Mouse (Mus musculus): ENCODE data around the gene Adgrg5. TPM values are rescaled to one million over a fixed set of nuclear protein-coding genes. Genes with fewer than 3 reads are reported as not detected.
A peak's percentile ranks its signal among the peaks of the same experiment; 100 is the strongest.

Adgrg5 gene
- total RNA-seq, 2 experiments from 2014 or later: 0.18 to 0.55 TPM

DNA sequence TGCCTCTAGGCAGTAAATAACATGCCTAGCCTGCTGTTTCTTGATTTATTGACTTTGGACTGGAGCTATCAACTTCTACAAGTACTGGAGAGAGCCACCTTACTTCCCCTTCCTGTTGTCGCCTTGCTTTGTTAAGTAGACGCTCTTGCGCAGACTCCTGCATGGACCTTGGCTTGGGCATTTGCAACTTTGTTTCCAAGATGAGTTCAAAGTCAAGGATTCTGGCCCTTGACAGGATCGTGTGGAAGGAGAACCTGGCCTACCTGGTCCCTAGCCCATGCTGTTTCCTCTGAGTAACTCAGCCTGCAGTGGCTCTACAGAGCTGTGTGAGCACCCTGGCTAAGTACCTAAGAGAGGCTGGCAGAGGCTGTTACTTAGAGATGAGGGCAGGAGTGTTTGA is 43.6 kb downstream of the Adgrg5 start:
- DNase-seq (ENCODE audit: low spot score in 2 of 2): no peak

DNA sequence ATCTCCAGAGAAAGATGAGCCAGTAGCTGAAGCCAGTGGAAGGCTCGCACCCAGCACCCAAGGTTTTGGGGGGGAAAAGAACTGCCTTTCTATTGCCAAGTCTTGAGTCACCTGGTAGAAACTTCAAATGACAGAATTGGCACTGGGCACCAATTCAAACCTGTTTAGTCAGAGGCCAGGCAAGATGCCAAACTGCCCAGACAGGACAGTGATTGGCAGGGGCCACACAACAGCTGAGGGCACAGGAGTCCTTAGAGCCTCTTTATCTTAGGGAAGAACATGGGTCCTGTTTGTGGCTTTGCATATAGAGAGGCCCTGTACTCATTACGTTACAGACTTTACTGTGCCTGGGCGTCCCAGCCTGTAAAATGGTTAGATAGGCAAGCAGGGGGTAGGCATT is 44.1 kb downstream of the Adgrg5 start:
- DNase-seq (ENCODE audit: low spot score in 2 of 2): no peak

DNA sequence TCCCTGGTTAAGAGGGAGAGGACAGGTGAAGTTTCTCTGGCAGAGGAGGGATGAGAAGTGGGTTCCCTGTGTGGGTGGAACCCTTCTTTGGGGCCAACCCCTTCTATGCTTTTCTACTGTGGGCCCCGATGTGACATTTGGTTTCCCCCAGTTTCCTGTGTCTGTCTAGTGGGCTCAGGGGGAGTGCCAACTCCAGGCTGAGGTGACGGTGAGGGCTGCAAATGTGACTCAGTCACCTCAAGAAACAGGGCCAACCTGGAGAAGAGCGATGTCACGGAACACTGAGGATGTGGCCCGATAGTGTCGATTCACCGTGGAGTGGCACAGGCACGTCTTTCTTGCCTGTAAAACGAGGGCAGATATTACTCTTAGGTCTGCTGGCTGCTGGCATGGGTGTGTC is 49.8 kb downstream of the Adgrg5 start:
- no peak for DNase-seq (ENCODE audit: low spot score in 2 of 2)

DNA sequence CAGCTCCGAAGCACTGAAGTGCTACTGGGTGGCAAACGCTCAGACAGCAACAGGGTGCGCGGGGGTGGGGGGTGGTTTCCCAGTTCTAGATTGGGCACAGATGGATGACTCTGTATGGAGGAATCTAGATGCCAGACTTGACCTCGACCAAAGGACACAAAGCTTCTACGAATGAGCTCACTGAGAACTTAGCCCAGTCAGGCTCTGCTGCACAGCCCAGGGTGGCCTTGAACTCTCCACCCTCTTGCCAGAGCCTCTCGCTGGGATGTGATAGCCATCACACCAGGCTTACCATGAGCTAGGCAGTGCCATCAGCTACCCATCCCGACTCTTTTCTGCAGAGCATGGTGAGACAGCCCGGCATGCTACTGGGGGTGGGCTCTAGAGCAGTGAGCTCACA is 50.3 kb downstream of the Adgrg5 start:
- no peak for DNase-seq (ENCODE audit: low spot score in 2 of 2)

DNA sequence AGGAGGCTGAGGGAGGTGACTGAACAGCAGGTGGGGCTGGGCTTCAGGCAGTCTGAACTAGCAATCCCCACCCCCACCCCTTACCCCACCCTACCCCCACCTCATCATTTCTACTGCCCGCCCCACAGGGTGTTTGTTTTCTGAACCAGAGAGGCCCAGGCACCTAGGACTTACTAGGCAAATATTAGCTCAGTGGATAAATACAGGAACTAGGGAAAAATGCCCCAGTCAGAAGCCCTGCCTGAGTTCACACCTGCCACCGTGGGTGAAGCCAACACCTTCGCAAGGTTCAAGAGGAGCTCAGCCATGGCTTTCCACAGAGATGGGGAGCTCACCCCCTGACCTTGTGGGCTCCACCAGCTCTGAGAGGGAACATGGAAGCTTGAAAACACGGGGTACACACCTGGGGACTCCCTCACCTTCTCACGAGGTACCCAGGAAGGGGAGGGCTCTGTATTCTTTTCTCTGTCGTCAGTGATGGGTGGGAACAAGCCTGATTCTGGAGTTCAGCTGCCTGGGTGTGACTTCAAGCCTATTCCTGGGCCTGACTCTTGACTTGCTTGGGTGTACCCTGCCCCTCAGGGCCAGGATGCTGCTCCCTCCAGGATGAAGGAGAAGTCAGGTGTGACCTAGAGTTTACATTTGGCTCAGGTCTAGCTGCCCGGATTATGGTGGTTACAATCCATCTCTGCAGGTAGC is 51.1 kb downstream of the Adgrg5 start, which contains the start of gene Adgrg1:
Gene Adgrg1, plus strand, starts transcription at position 285 of the 699 bp plus-strand sequence.
- no peak for DNase-seq (ENCODE audit: low spot score in 2 of 2)

DNA sequence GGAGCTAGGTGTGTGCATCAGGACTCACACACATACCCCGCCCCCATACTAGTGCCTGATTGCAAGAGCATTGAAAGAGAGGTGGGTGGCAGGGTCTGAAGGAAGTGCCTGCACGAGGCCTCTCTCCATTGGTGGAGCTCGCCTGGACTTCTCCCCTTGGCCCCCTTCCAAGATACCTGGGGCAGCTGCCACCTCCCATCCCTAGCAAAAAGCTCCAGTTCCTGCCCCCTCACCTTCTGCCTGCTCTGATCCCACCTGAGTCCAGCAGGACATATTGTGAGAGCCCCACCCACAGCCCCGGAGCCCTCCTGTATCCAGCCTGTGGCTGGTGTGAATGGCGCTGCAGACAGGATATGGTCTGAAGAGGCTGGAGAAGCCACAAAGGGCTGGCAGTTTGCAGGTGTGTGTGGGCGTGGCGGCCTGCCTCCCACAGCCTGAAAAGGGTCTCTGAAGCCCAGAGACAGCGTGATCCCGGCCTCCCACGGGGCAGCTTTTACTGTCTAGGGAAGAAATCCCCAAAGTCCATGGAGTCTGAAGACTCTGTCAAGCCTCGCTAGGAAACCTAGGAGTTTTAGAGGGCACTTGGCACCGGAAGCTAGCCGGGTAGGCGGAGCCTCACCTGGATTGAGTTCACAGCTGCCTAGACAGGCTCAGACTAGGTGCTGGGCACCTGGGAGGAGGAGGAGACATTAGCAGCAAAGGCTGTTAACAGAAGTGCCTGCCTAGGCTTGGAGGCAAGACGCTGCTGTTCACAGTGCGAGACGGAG is 53.3 kb downstream of the Adgrg5 start:
- DNase-seq (ENCODE audit: low spot score in 2 of 2): no peak

DNA sequence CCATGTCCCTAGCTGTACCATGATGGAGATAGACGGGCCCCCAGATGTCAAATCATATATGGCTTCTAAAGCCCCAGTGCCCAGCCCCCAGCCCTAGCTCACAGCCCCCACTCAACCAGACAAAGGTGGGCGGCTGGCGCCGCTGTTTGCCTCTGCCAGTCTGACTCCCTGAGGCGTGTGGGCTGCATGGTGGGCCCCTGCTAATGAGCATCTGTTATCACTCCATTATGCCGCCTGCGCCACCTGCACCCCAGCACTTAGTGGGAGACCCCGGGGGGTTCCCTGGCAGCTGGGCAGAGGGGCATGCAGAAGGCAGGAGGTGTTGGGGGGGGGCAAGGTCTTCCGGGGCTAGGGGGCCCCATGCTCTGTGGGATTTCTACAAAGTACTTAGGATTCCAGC is 54.6 kb downstream of the Adgrg5 start:
- DNase-seq (ENCODE audit: low spot score in 2 of 2): peak; percentile 40 to 54

DNA sequence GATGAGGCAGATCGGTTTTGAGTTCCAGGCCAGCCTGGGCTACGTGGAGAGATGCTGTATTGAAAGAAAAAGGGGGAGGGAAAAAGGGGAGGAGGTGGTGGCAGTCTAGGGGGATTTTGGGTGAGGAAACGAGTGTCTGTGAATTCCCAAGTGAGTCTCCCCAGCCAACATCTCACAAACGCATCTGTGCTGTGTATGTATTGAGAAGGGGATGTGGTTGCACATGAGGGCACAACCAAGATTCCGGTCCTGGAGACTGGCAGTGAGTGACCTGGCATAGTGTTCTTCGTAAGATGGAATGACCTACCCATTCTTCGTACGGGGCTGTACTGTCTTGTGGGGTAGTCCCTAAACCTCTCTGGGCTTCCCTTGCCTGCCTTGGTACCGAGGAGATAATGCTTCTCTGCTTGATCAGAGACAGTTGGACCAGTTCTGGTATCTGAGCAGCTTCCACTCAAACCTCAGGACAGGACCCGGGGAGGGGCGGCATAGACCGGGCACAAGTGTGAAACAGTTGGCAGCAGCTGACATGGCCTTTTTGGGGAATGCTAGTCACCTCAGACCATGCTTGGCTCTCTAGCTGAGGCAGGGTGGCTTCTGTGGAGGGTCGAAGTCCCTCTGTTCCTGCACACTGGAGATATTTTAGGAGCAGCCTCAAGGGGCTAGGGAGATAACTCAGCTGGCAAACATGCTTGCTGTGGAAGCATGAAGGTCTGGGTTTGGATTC is 55.3 kb downstream of the Adgrg5 start:
- DNase-seq (ENCODE audit: low spot score in 2 of 2): peak in 1 of 2 experiments; percentile 8

DNA sequence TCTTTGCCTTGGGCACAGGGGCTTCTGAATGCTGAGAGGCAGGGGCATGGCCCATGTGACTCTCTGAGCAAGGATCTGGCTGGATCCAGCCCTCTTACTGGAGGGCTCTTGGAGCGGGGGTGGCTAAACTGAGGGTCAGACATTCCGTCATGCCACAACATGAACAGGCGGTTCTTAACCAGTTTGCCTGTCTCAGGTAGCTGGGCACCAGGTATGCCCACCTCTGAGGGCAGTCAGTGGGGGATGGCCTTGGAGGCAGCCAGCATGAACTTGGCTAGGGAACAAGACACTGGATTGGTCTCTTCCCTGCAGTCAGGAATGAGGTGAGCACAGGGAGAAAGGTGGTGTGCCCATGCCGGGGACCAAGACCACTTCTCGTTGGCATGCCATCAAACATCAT is 56.7 kb downstream of the Adgrg5 start:
- DNase-seq (ENCODE audit: low spot score in 2 of 2): no peak

DNA sequence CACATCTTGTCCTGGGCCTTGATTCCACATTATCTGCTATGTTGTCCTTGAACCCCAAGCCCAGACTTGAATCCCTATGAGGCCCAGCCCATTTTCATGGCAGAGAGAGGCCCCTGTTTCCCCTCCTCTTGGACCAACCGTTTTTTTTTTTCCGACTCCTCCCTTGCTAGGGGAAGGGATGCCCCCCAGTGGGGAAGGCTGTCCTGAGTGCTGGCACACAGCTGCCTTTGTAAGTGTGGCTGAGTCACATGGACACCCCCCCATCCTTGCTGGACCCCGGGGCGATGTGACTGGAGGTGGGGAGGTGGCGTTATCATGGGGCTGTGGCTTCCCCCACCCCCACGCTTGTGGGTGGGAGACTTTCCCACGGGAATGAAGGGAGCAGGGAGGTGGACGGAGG is 57.5 kb downstream of the Adgrg5 start:
- DNase-seq (ENCODE audit: low spot score in 2 of 2): peak in 1 of 2 experiments; percentile 21

DNA sequence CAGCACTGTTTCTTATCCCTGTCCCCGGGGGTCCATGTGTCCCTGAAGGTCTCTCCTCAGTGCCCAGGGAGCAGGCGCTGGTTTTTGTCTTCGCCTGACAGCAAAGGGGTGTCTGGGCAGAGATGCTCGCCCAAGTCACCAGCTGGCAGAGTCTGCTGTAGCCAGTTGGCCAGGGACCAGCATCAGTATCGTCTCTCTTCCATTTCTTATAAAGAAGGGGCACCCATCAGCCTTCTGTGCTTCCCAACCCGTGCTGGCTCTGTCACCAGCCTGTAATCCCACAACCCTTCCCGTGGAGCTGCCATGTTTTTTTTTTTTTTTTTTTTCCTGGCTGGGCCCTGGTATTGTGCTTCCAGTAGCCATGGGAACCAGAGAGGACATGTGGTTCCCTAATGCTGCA is 58.4 kb downstream of the Adgrg5 start:
- peak; percentile 59 to 74 for DNase-seq (ENCODE audit: low spot score in 2 of 2)

DNA sequence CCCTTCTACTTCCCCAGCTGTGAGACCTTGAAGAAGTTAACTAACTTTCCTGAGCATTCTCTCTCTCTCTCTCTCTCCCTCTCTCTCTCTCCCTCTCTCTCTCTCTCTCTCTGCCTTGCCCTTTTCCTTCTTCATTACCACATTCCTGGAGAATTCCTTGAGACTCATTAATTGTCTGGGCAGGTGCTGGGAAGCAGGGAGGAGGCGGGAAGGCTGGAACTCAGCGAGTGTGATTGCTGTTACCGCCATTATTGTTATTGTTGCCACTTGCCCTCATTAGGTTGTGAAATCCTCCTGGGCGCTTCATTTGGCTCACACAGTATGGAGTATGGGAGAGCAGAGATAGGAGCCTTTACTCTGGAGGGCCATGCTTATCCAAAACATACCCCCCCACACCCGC is 59.7 kb downstream of the Adgrg5 start:
- no peak for DNase-seq (ENCODE audit: low spot score in 2 of 2)

DNA sequence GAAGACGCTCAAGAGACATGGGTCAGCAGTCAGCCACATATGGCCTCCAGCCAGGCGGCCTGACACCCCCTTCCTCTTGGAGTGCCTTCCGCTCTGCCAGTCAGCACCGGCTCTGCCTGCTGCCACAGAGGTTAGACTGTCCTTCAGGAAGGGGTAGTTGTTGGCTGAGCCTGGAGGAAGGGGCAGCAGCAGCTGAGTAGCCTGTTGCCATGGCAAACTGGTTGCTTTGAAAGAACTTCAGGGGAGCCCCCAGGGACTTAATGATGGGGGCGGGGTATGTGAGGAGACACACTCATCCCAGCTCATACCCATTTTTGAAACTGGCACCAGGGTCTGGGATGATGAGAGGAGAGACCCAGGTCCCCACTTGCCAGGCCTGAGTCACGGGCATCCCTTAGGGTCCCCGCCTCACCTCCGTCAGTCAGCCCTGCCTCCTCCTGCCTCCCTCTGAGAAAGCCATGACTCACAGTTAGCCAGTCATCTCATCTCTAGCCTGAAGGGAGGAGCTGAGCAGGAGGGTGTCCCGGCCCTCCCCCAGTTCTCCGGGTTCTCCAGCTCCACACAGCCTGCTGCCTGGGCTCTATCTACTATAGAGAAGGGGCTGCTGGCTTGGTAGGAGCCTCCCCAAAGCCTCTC is 60.5 kb downstream of the Adgrg5 start:
- peak; percentile 66 to 67 for DNase-seq (ENCODE audit: low spot score in 2 of 2)

DNA sequence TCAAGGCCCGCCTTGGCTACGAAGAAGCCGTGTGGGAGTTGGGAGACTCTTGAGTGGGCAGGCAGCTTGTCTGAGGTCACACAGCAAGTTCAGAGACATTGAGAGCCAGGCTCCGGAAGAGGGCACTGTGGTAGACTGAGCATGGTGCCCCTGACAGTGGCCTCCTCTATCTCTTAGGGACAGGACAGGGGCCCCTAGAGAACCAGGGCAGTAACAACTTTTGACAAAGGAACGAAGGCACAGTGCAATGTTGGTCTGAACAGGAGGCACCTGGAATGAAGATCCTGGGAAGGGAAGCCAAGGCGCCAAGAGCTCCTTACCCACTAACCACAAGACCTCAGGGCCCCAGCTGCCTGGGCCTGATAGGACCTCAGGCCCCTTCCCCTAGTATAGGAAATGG is 61.5 kb downstream of the Adgrg5 start:
- DNase-seq (ENCODE audit: low spot score in 2 of 2): peak in 1 of 2 experiments; percentile 45

DNA sequence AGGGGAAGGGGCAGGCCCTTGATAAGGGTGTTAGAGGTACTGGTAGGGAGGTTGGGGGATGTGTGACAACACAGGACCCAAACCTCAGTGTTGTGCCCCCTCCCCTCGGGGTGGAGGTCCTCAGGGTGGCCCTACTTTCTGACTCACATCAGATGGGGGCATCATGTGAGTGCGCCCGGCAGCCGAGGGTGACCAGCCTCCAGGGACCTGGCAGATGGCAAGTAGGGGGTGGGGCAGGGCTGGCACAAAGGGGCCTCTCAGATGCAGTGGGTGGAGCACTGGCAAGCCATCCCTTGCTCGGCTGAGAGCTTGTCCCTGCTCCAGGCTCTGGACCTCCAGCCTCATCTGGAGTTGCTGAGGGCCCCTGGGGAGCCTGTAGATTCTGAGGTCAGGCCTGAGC is 63.2 kb downstream of the Adgrg5 start:
- peak; percentile 77 to 82 for DNase-seq (ENCODE audit: low spot score in 2 of 2)

DNA sequence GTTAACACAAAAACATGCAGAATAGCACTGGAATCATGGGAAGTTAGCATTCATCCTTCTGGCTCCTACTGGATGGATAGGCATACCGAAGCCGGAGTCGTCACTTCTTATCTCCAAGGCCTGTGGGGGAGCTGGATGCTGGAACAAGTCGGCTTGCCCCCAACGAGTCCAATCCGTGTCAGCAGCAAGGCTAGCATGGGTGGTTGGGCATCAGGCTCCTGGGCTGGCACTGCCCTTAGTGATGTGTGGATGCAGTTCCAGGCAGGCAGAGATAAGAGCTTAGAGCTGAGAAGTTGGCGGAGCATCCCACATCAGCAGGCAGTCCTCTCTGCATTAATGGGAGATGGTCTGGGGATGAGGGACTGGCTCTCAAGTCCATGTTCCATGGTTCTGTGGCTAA is 64.1 kb downstream of the Adgrg5 start:
- peak in 1 of 2 experiments; percentile 23 for DNase-seq (ENCODE audit: low spot score in 2 of 2)

DNA sequence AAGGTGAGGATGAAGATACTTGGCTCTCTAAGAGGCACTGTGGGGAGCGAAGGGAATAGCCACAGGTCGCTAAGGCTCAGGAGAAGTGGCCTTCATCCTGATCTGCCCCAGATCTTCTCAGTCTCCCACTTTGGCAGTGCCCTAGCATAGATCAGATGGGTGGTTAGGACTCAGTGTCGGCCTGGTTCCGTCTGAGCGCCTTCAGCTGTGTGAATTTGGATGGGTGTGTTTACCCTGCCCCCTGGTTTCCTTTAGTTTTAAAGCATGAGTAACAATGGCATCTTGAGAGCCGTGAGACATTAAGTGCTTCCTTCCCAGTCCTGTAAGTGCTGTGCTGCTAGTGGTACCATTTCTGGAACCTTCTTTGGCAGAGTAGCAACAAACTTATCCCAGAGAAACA is 65.1 kb downstream of the Adgrg5 start:
- no peak for DNase-seq (ENCODE audit: low spot score in 2 of 2)

DNA sequence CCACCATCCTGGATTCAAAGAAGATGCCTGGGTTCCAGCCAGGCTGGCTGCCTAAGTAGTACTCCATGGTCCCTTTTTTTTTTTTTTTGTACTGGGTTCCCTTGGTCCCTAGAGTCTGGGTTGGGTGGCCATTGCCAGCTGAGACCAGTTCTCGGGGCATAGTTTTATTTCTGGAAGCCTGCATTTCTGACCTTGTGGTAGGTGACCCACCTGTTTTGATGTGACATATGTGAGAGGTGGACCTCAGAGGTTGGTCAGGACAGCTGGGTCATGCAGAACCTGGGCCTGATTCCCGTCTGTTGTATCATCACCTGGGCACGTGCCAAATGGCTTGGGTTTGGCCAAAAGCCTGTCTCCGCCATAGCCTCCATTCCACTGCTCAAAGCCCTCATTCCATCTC is 66.2 kb downstream of the Adgrg5 start:
- DNase-seq (ENCODE audit: low spot score in 2 of 2): no peak

DNA sequence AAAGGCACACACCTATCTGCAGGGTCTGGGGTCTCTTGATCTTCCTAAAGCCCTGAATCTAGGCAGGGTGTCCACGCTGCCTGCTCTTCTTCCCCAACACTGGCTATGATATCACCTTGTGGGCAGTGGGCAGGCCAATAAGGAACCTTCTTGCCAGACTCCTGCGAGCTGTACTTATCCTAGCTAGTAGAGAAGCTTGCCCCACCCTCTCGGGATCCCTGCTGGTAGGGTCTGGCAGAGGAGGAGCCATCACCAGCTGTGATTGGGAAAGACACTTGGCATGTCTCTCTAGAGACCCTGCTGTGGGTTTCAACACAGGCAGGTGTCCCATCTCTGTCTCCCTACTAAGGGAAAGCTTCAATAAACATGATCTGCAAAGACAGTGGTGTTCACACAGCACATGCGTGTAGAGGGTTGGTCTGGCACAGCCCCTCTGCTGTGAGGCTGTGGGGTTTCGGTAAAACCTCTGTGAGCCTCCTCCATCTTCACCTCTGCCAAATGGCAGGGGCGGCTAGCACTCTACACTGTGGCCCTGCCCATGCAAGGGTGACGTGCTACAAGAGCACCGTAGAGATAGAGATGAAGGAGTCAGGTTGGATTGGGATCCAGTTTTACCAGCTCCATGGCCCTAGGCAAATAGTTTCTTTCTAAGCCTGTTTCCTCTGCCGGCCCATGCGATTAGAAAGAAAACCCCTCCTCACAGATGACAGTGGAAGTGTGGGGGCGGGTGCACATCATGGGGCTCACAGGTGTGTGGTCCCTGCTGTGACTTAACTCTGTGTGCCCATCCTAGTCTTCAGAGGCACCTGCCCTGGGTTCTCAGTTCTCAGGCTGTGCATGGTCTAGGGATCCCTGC is 67.3 kb downstream of the Adgrg5 start:
- peak in 1 of 2 experiments; percentile 29 for DNase-seq (ENCODE audit: low spot score in 2 of 2)

DNA sequence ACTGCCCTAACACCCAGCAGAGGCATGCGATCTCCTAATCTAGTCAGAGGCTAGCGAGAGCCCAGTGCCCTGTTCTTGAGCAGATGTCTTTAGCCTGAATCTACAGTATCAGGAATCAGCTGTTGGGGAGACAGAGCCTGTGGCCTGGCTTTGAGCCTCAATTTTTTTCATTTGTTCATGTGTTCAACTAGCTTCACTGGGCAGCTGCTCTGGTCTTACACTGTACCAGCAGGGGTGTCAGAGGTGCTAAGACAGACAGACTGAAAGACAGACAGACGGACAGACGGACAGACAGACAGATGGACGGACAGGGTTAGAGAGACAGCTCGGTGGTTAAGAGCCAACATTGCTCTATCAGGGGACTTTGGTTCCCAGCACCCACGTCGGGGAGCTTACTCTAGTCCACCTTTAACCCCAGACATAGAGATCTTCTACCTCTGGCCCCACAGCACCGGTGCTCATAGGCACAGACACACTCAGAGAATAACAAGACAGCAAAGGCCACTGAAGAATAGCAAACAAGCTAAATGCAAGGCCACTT is 68.0 kb downstream of the Adgrg5 start:
- peak in 1 of 2 experiments; percentile 32 for DNase-seq (ENCODE audit: low spot score in 2 of 2)
